Mouse (Mus musculus) midbrain, embryonic 14.5 days (tissue): ENCODE measurements around the gene Cd27. TPM values are rescaled to one million over a fixed set of nuclear protein-coding genes. Genes with fewer than 3 reads are reported as not detected.

Experiments used
- ATAC-seq: fragments of 200-750 bp; cut with Nextera tagmentation; 2 replicates; pipeline ENCODE4 v1.8.0; 2017; ENCODE audit warnings: moderate number of reproducible peaks, moderate library complexity; ENCODE audit not compliant: low FRiP score, low TSS enrichment
- DNase-seq: peaks from one replicate; pipeline ENCODE4 v3.0.0-alpha.2; 2015
- H3K27ac ChIP-seq: fragments of 300-500 bp; sonication (generic); replicated peaks from 2 replicates; pipeline ENCODE4 v1.5.1; 2014; ENCODE audit warnings: mild to moderate bottlenecking, low read depth, low read length, moderate library complexity
- H3K27me3 ChIP-seq: fragments of 300-500 bp; sonication (generic); 2 replicates; pipeline ENCODE4 v1.6.1; 2014; ENCODE audit warnings: low read length, control low read depth, mixed read lengths; ENCODE audit not compliant: control insufficient read depth, insufficient read depth
- H3K36me3 ChIP-seq: fragments of 300-500 bp; sonication (generic); 2 replicates; pipeline ENCODE4 v1.6.1; 2014; ENCODE audit warnings: low read length, control low read depth; ENCODE audit not compliant: control insufficient read depth, insufficient read depth
- H3K4me1 ChIP-seq: fragments of 300-500 bp; sonication (generic); 2 replicates; pipeline ENCODE4 v1.6.1; 2014; ENCODE audit warnings: mild to moderate bottlenecking, antibody characterized with exemption, low read length, control low read depth; ENCODE audit not compliant: control insufficient read depth, insufficient read depth
- H3K4me2 ChIP-seq: fragments of 300-500 bp; sonication (generic); 2 replicates; pipeline ENCODE4 v1.6.1; 2014; ENCODE audit warnings: mild to moderate bottlenecking, low read length, moderate library complexity
- H3K4me3 ChIP-seq: fragments of 300-500 bp; sonication (generic); replicated peaks from 2 replicates; pipeline ENCODE4 v1.5.1; 2014; ENCODE audit warnings: low read depth, low read length
- H3K9ac ChIP-seq: fragments of 300-500 bp; sonication (generic); replicated peaks from 2 replicates; pipeline ENCODE4 v1.6.1; 2014; ENCODE audit warnings: mild to moderate bottlenecking, low read length, moderate library complexity
- H3K9me3 ChIP-seq: fragments of 300-500 bp; sonication (generic); 2 replicates; pipeline ENCODE4 v1.6.1; 2016; ENCODE audit warnings: low read length, control low read depth, mixed read lengths; ENCODE audit not compliant: control insufficient read depth
- WGBS: fragments of 180-500 bp; shearing (Covaris S2); extraction: QIAGEN DNeasy Blood & Tissue Kit; methylation state at CpG from one replicate; pipeline ENCODE4 v1.1.7; 2014; 5-methylcytosine and 5-hydroxymethylcytosine counted together
- polyA plus RNA-seq: library from polyadenylated mRNA; unstranded; fragments of >200 nt; fragmentation: Nextera tagmentation; extraction: Ambion mirVana; gene quantifications from 2 replicates; pipeline ENCODE4 v1.2.1, GENCODE M21; 2014

Gene Cd27
- polyA plus RNA-seq, 1 experiment from 2014 or later: 1.9 TPM

- H3K4me3 ChIP-seq: peak within 1 kb of the TSS; percentile 35
- peaks cover 7% of the 10 kb centered on the region; the same call in 1 of the 2 replicates for H3K4me1 ChIP-seq
- H3K27ac ChIP-seq: peak within 1 kb of the TSS; percentile 63; the same call in 1 of the 2 replicates
- WGBS: 11% methylated on average over 16 of the region's 16 CpGs
- no peaks in the 10 kb centered on the region for H3K27me3 ChIP-seq
- no peaks in the 10 kb centered on the region for H3K9me3 ChIP-seq
- peak within 1 kb of the TSS; percentile 79 for H3K4me2 ChIP-seq
- ATAC-seq: peak; percentile 58; the same call in 1 of the 2 replicates
- peak within 1 kb of the TSS; percentile 63 for H3K9ac ChIP-seq
- H3K36me3 ChIP-seq: no peaks in the 10 kb centered on the region
- peak; percentile 77 for DNase-seq
Measured at GRCm38 (mm10) chr6:125231117-125232044, 5.4 kb downstream of the Cd27 start, which contains the start of gene Tapbpl. Tapbpl (minus strand) TSS chr6:125231860.

- Histone ChIP-seq H3K27me3 (no peaks in the 10 kb centered on the region), H3K4me2 (peak overlapping the region; percentile 79), H3K27ac (0 out of 2 replicates have a peak overlapping the region, but pooled peaks have one; percentile 41), H3K9ac (peak overlapping the region; percentile 26; the same call in 1 of the 2 replicates), H3K4me3 (no peak overlapping the region), H3K9me3 (no peaks in the 10 kb centered on the region), H3K4me1 (peaks cover 7% of the 10 kb centered on the region; the same call in 1 of the 2 replicates), H3K36me3 (no peaks in the 10 kb centered on the region)
- ATAC-seq: no peak
- peak; percentile 6 for DNase-seq
- 60% methylated on average over 9 of the region's 9 CpGs for WGBS
Measured at GRCm38 (mm10) chr6:125230571-125230970, 6.2 kb downstream of the Cd27 start.

- no peak for DNase-seq
- no peaks in the 10 kb centered on the region for H3K27me3 ChIP-seq
- ATAC-seq: no peak
- H3K9me3 ChIP-seq: no peaks in the 10 kb centered on the region
- H3K4me1 ChIP-seq: no peaks in the 10 kb centered on the region
- no peak overlapping the region for H3K4me3 ChIP-seq
- 0 out of 2 replicates have a peak, but pooled peaks cover 5% of the 10 kb centered on the region for H3K36me3 ChIP-seq
- H3K4me2 ChIP-seq: no peak overlapping the region
- H3K27ac ChIP-seq: no peak overlapping the region
- WGBS: 79% methylated on average over 5 of the region's 5 CpGs
- H3K9ac ChIP-seq: no peak overlapping the region
Measured at GRCm38 (mm10) chr6:125225518-125226115, 11.2 kb downstream of the Cd27 start.

- Histone ChIP-seq H3K4me2 (no peak overlapping the region), H3K36me3 (0 out of 2 replicates have a peak, but pooled peaks cover 7% of the 10 kb centered on the region), H3K9me3 (no peaks in the 10 kb centered on the region), H3K4me1 (no peaks in the 10 kb centered on the region), H3K27ac (no peak overlapping the region), H3K27me3 (no peaks in the 10 kb centered on the region), H3K4me3 (no peak overlapping the region), H3K9ac (no peak overlapping the region)
- ATAC-seq: no peak
- WGBS: 83% methylated on average over 3 of the region's 3 CpGs
- DNase-seq: no peak
Measured at GRCm38 (mm10) chr6:125222577-125222976, 14.2 kb downstream of the Cd27 start.

- Histone ChIP-seq H3K27ac (no peak overlapping the region), H3K4me2 (no peak overlapping the region), H3K27me3 (no peaks in the 10 kb centered on the region), H3K9me3 (no peaks in the 10 kb centered on the region), H3K36me3 (0 out of 2 replicates have a peak, but pooled peaks cover 7% of the 10 kb centered on the region), H3K9ac (no peak overlapping the region), H3K4me1 (no peaks in the 10 kb centered on the region), H3K4me3 (no peak overlapping the region)
- ATAC-seq: no peak
- 76% methylated on average over 2 of the region's 2 CpGs for WGBS
- no peak for DNase-seq
Measured at GRCm38 (mm10) chr6:125222146-125222545, 14.7 kb downstream of the Cd27 start.

GRCm38 (mm10) chr6:125221115-125221745, 15.6 kb downstream of the Cd27 start:
- no peak overlapping the region for H3K27ac ChIP-seq
- H3K27me3 ChIP-seq: no peaks in the 10 kb centered on the region
- H3K36me3 ChIP-seq: 0 out of 2 replicates have a peak, but pooled peaks cover 7% of the 10 kb centered on the region
- peaks cover 4% of the 10 kb centered on the region for H3K4me1 ChIP-seq
- ATAC-seq (no peak), DNase-seq (no peak)
- H3K9me3 ChIP-seq: no peaks in the 10 kb centered on the region
- H3K4me2 ChIP-seq: no peak overlapping the region
- H3K4me3 ChIP-seq: no peak overlapping the region
- 92% methylated on average over 20 of the region's 20 CpGs for WGBS
- no peak overlapping the region for H3K9ac ChIP-seq

- DNase-seq (peak; percentile 73), ATAC-seq (no peak)
- Histone ChIP-seq H3K4me3 (no peak overlapping the region), H3K27me3 (0 out of 2 replicates have a peak, but pooled peaks cover under 1% of the 10 kb centered on the region), H3K9me3 (no peaks in the 10 kb centered on the region), H3K36me3 (0 out of 2 replicates have a peak, but pooled peaks cover 2% of the 10 kb centered on the region), H3K27ac (no peak overlapping the region), H3K4me2 (no peak overlapping the region), H3K4me1 (peaks cover 8% of the 10 kb centered on the region), H3K9ac (no peak overlapping the region)
- 79% methylated on average over 4 of the region's 4 CpGs for WGBS
Measured at GRCm38 (mm10) chr6:125218963-125219362, 17.8 kb downstream of the Cd27 start.

- H3K4me3 ChIP-seq: no peak overlapping the region
- no peak overlapping the region for H3K27ac ChIP-seq
- H3K4me1 ChIP-seq: peaks cover 8% of the 10 kb centered on the region
- H3K36me3 ChIP-seq: 0 out of 2 replicates have a peak, but pooled peaks cover 2% of the 10 kb centered on the region
- DNase-seq (no peak), ATAC-seq (no peak)
- H3K9ac ChIP-seq: no peak overlapping the region
- WGBS: 89% methylated on average over 11 of the region's 11 CpGs
- no peak overlapping the region for H3K4me2 ChIP-seq
- H3K27me3 ChIP-seq: peaks cover 4% of the 10 kb centered on the region; the same call in 1 of the 2 replicates
- no peaks in the 10 kb centered on the region for H3K9me3 ChIP-seq
Measured at GRCm38 (mm10) chr6:125217899-125218298, 18.9 kb downstream of the Cd27 start.
